Mouse (Mus musculus): ENCODE measurements around the gene Tk1.
"Not testable (repeated sequence)": the region's sequence is repeated elsewhere in the genome, so short reads cannot be mapped to it uniquely, and the experiment has no call there.

The Tk1 gene

DNA sequence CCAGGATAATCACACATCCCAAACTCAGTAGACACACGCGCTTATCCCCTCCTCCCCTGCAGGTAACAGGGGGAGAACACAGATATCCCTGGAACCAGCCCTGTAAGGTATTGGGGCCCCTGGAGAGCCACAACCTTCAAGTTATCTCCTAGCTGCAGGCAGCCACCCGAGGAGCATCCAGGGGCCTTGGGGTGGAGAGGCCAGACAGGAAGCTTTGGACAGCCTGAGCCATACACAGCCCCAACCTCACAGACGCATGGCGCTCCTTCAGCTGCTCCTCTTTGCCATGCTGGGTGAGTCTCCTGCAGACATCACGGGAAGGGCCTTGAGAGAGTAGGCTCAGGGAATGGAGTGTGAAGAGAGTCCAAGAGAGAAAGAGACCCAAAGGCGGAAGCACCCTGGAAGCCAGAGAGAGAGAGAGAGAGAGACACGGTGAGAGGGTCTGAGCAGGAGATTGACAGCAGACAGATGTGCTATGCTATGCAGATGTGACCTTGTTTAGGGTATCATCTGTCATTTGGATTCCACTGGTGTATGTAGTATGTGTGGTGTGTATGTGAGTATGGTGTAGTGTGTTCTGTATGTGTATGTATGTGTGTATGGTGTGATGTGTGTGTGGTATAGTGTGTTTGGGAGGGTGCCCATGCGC, 28.3 kb downstream of the Tk1 start, which contains the start of gene 6030468B19Rik:
6030468B19Rik (plus strand) TSS at position 150 of the 649 bp plus-strand sequence.
- H3K4me3 ChIP-seq (replicated peaks; ENCODE audit: low read length), result no peak within 1 kb of the TSS
- no peaks in the 10 kb centered on the region for H3K9me3 ChIP-seq (ENCODE audit: low read length)
- peaks cover 43% of the 10 kb centered on the region for H3K4me1 ChIP-seq (replicated peaks; ENCODE audit: low read depth, low read length)
- TF ChIP-seq NANOG (IDR thresholded peaks at IDR 0.05; ENCODE audit: borderline replicate concordance, low read length) (no peak), CTCF (conservative IDR thresholded peaks at IDR 0.05; ENCODE audit: low read length) (no peak), POU5F1 (IDR thresholded peaks at IDR 0.05; ENCODE audit: borderline replicate concordance, low read length) (no peak)
- H3K36me3 ChIP-seq (ENCODE audit: insufficient read depth, low read length), result no peaks in the 10 kb centered on the region
- peaks cover 16% of the 10 kb centered on the region; the same call in 1 of the 2 replicates for H3K27me3 ChIP-seq (ENCODE audit: insufficient read depth, low read length)

DNA sequence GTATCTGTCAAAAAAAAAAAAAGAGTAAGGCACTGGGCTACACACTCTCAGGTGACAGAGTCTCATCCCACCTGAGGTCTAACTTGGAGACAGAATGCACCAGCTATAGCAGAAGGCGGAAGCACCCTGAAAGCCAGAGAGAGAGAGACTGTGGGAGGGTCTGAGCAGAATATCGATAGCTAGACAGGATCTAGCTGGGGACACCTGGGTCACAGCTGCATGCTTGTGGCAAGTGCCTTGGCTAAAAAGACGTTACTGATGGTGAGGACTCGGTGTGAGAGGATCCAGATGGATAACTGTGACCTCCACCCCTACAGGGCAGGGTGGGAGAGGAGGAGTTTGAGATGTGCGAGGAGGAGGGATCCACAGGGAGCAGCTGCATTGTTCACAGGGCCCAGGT, 28.9 kb downstream of the Tk1 start:
- TF ChIP-seq CTCF (conservative IDR thresholded peaks at IDR 0.05; ENCODE audit: low read length) (no peak), NANOG (IDR thresholded peaks at IDR 0.05; ENCODE audit: borderline replicate concordance, low read length) (no peak), POU5F1 (IDR thresholded peaks at IDR 0.05; ENCODE audit: borderline replicate concordance, low read length) (no peak)
- H3K27me3 ChIP-seq (ENCODE audit: insufficient read depth, low read length), result peaks cover 16% of the 10 kb centered on the region; the same call in 1 of the 2 replicates
- no peaks in the 10 kb centered on the region for H3K9me3 ChIP-seq (ENCODE audit: low read length)
- H3K36me3 ChIP-seq (ENCODE audit: insufficient read depth, low read length), result no peaks in the 10 kb centered on the region
- H3K4me3 ChIP-seq (replicated peaks; ENCODE audit: low read length), result no peak overlapping the region
- H3K4me1 ChIP-seq (replicated peaks; ENCODE audit: low read depth, low read length), result peaks cover 50% of the 10 kb centered on the region

- peaks cover 71% of the 10 kb centered on the region for H3K4me1 ChIP-seq (replicated peaks; ENCODE audit: low read depth, low read length)
- no peaks in the 10 kb centered on the region for H3K36me3 ChIP-seq (ENCODE audit: insufficient read depth, low read length)
- H3K27me3 ChIP-seq (ENCODE audit: insufficient read depth, low read length), result peaks cover 13% of the 10 kb centered on the region; the same call in 1 of the 2 replicates
- no peaks in the 10 kb centered on the region for H3K9me3 ChIP-seq (ENCODE audit: low read length)
- no peak overlapping the region for H3K4me3 ChIP-seq (replicated peaks; ENCODE audit: low read length)
- no peak for TF ChIP-seq POU5F1 (IDR thresholded peaks at IDR 0.05; ENCODE audit: borderline replicate concordance, low read length)
- no peak for TF ChIP-seq NANOG (IDR thresholded peaks at IDR 0.05; ENCODE audit: borderline replicate concordance, low read length)
- TF ChIP-seq CTCF (conservative IDR thresholded peaks at IDR 0.05; ENCODE audit: low read length), result no peak
These were observed 31.8 kb downstream of the Tk1 start for GRCm38 (mm10) chr11:117794035-117794551.

DNA sequence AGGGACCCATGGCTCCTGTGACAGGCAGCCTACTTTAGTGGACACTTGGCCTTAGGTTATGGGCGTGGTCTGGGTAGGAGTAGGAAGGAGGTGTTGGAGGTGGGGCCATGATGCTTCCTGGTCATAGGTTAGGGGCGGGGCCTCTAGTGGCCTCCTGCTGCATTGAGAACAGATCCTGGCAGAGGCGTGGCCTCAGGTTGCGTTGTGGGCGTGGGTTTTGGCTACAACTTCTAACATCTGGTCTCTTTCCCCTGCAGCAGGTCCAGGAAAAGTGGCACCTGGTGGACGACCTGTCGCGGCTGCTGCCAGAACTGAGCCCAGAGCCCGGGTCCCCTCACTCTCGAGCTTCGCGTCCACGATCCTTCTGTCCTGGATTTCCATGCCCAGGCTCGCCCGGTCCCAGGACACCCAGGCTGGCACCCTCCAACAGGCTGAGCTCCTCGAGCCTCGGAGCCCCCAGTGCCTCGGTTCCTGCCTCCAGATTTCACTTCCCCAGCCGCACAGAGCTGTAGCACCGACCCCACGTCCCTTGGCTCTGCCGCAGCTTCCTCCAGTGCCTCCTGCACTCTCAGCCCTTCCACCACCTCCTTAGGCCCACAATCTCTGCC, 33.5 kb downstream of the Tk1 start:
- Histone ChIP-seq H3K36me3 (ENCODE audit: insufficient read depth, low read length) (0 out of 2 replicates have a peak, but pooled peaks cover 3% of the 10 kb centered on the region), H3K9me3 (ENCODE audit: low read length) (no peaks in the 10 kb centered on the region), H3K4me3 (replicated peaks; ENCODE audit: low read length) (peak overlapping the region; percentile 64), H3K4me1 (replicated peaks; ENCODE audit: low read depth, low read length) (peaks cover 55% of the 10 kb centered on the region), H3K27me3 (ENCODE audit: insufficient read depth, low read length) (0 out of 2 replicates have a peak, but pooled peaks cover 7% of the 10 kb centered on the region)
- no peak for TF ChIP-seq CTCF (conservative IDR thresholded peaks at IDR 0.05; ENCODE audit: low read length)
- TF ChIP-seq POU5F1 (IDR thresholded peaks at IDR 0.05; ENCODE audit: borderline replicate concordance, low read length), result no peak
- no peak for TF ChIP-seq NANOG (IDR thresholded peaks at IDR 0.05; ENCODE audit: borderline replicate concordance, low read length)

GRCm38 (mm10) chr11:117791441-117791761, 34.5 kb downstream of the Tk1 start:
- peaks cover 5% of the 10 kb centered on the region; the same call in 1 of the 2 replicates for H3K36me3 ChIP-seq (ENCODE audit: insufficient read depth, low read length)
- H3K4me1 ChIP-seq (replicated peaks; ENCODE audit: low read depth, low read length), result peaks cover 53% of the 10 kb centered on the region
- H3K4me3 ChIP-seq (replicated peaks; ENCODE audit: low read length), result peak overlapping the region; percentile 53
- H3K27me3 ChIP-seq (ENCODE audit: insufficient read depth, low read length), result 0 out of 2 replicates have a peak, but pooled peaks cover 6% of the 10 kb centered on the region
- TF ChIP-seq CTCF (conservative IDR thresholded peaks at IDR 0.05; ENCODE audit: low read length) (no peak), POU5F1 (IDR thresholded peaks at IDR 0.05; ENCODE audit: borderline replicate concordance, low read length) (no peak), NANOG (IDR thresholded peaks at IDR 0.05; ENCODE audit: borderline replicate concordance, low read length) (no peak)
- H3K9me3 ChIP-seq (ENCODE audit: low read length), result no peaks in the 10 kb centered on the region

GRCm38 (mm10) chr11:117790703-117791440, 35.0 kb downstream of the Tk1 start:
- Histone ChIP-seq H3K4me3 (replicated peaks; ENCODE audit: low read length) (peak overlapping the region; percentile 53), H3K27me3 (ENCODE audit: insufficient read depth, low read length) (0 out of 2 replicates have a peak, but pooled peaks cover under 1% of the 10 kb centered on the region), H3K9me3 (ENCODE audit: low read length) (no peaks in the 10 kb centered on the region), H3K36me3 (ENCODE audit: insufficient read depth, low read length) (peaks cover 5% of the 10 kb centered on the region; the same call in 1 of the 2 replicates), H3K4me1 (replicated peaks; ENCODE audit: low read depth, low read length) (peaks cover 56% of the 10 kb centered on the region)
- no peak for TF ChIP-seq POU5F1 (IDR thresholded peaks at IDR 0.05; ENCODE audit: borderline replicate concordance, low read length)
- TF ChIP-seq CTCF (conservative IDR thresholded peaks at IDR 0.05; ENCODE audit: low read length), result peak; percentile 27

GRCm38 (mm10) chr11:117790286-117790685, 35.6 kb downstream of the Tk1 start:
- Histone ChIP-seq H3K9me3 (ENCODE audit: low read length) (no peaks in the 10 kb centered on the region), H3K27me3 (ENCODE audit: insufficient read depth, low read length) (no peaks in the 10 kb centered on the region), H3K36me3 (ENCODE audit: insufficient read depth, low read length) (peaks cover 9% of the 10 kb centered on the region), H3K4me1 (replicated peaks; ENCODE audit: low read depth, low read length) (peaks cover 56% of the 10 kb centered on the region), H3K4me3 (replicated peaks; ENCODE audit: low read length) (peak overlapping the region; percentile 37)
- no peak for TF ChIP-seq POU5F1 (IDR thresholded peaks at IDR 0.05; ENCODE audit: borderline replicate concordance, low read length)
- TF ChIP-seq CTCF (conservative IDR thresholded peaks at IDR 0.05; ENCODE audit: low read length), result peak; percentile 87

- Histone ChIP-seq H3K4me1 (replicated peaks; ENCODE audit: low read depth, low read length) (peaks cover 61% of the 10 kb centered on the region), H3K36me3 (ENCODE audit: insufficient read depth, low read length) (peaks cover 20% of the 10 kb centered on the region)
- H3K4me3 ChIP-seq (replicated peaks; ENCODE audit: low read length); H3K9me3 ChIP-seq (ENCODE audit: low read length); H3K27me3 ChIP-seq (ENCODE audit: insufficient read depth, low read length): not testable (repeated sequence)
These were observed 37.4 kb downstream of the Tk1 start for GRCm38 (mm10) chr11:117788481-117788880.
